Mouse (Mus musculus) adrenal gland, postnatal 25 days (tissue): ENCODE results near the gene Cytip. TPM values are rescaled to one million over a fixed set of nuclear protein-coding genes. Genes with fewer than 3 reads are reported as not detected.

Experiments used
- DNase-seq: peaks from one replicate; pipeline ENCODE4 v3.0.0; 2021; ENCODE audit warnings: mixed read lengths
- long read RNA-seq: library from polyadenylated mRNA; stranded (forward); transcript quantifications from one replicate; pipeline ENCODE4 v2.0.0, GENCODE M21; 2021
- total RNA-seq: library from RNA; stranded (reverse); gene quantifications from 2 replicates; pipeline ENCODE4 v1.2.3, GENCODE M21; 2021

Cytip gene
- total RNA-seq: 10.7 and 15.0 TPM in 2 replicates
- long read RNA-seq, partial matches to known transcripts: 0 of 11 reads
- long read RNA-seq, other reads (novel, unspliced or antisense): 8 of 11 reads

GRCm38 (mm10) chr2:58195346-58195745 lies at the start of gene Cytip:
Cytip (minus strand) TSS chr2:58195532.
- peak; percentile 30 for DNase-seq

GRCm38 (mm10) chr2:58240639-58241038 lies 45.3 kb upstream of the Cytip start:
- no peak for DNase-seq

GRCm38 (mm10) chr2:58237487-58237886 lies 42.2 kb upstream of the Cytip start:
- DNase-seq: no peak

- peak; percentile 69 for DNase-seq
Observed at GRCm38 (mm10) chr2:58199442-58199841, 4.1 kb upstream of the Cytip start.

GRCm38 (mm10) chr2:58196880-58197279 lies 1.5 kb upstream of the Cytip start:
- DNase-seq: no peak

- DNase-seq: no peak
Observed at GRCm38 (mm10) chr2:58194422-58195115, 763 bp downstream of the Cytip start.

GRCm38 (mm10) chr2:58192160-58192559 lies 3.2 kb downstream of the Cytip start:
- DNase-seq: no peak

GRCm38 (mm10) chr2:58189501-58189900 lies 5.8 kb downstream of the Cytip start:
- no peak for DNase-seq

- DNase-seq: no peak
Observed at GRCm38 (mm10) chr2:58188903-58189302, 6.4 kb downstream of the Cytip start.

- DNase-seq: no peak
Observed at GRCm38 (mm10) chr2:58187310-58188051, 7.9 kb downstream of the Cytip start.

- no peak for DNase-seq
Observed at GRCm38 (mm10) chr2:58184197-58184596, 11.1 kb downstream of the Cytip start.

GRCm38 (mm10) chr2:58183658-58184057 lies 11.7 kb downstream of the Cytip start:
- no peak for DNase-seq

GRCm38 (mm10) chr2:58180776-58181175 lies 14.6 kb downstream of the Cytip start:
- DNase-seq: no peak

- no peak for DNase-seq
Observed at GRCm38 (mm10) chr2:58179056-58179455, 16.3 kb downstream of the Cytip start.

GRCm38 (mm10) chr2:58175392-58176291 lies 19.7 kb downstream of the Cytip start:
- peak; percentile 51 for DNase-seq

- DNase-seq: no peak
Observed at GRCm38 (mm10) chr2:58174476-58175286, 20.7 kb downstream of the Cytip start.

- no peak for DNase-seq
Observed at GRCm38 (mm10) chr2:58172963-58173362, 22.4 kb downstream of the Cytip start.

- no peak for DNase-seq
Observed at GRCm38 (mm10) chr2:58169173-58169572, 26.2 kb downstream of the Cytip start.

GRCm38 (mm10) chr2:58167654-58168053 lies 27.7 kb downstream of the Cytip start:
- no peak for DNase-seq

- DNase-seq: no peak
Observed at GRCm38 (mm10) chr2:58166764-58167163, 28.6 kb downstream of the Cytip start.

- DNase-seq: no peak
Observed at GRCm38 (mm10) chr2:58163457-58164181, 31.7 kb downstream of the Cytip start.
